8 mouse cellular contexts compared by ENCODE assay signal in the genomic region with DNA sequence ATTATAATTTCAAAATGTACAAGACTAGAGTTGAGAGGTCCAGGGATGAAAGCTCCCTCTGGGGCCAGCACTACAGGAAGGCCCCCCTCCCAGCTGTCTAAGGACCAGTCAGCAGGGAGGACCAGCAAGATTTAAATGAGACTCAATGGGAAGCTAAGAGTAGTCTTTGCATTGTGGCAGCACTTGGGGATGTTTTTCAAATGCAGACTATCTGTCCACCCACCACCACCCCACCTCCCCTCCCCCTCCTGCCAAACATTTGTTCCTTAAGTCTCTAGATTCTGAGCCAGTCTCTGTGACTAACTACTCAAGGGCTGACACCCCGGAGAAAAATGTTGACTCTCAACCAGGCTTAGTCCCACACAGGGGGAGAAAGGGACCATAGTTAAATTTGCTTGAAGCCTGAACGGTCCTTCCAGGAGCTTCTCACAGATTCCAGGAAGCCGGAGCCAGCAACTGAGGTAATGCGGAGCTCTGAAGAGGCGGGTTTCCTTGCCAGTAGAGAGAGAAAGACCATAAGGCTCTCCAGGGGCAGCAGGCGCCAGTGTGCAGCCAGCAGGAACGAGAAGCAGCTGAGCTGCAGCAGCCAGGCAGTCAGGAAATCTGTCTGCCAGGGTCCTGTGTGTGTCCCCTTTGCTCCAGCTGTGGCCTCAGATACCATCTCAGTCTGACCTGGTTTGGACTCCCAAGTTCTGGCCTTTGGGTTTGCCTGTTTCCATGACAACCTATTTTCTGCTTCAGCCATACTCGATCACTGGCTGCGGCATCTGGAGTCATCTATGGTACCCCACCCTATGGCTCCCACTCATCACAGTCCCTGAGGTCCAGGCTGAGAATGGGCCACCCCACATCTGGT.
DNase-seq lines count a peak whose midpoint lies in the region; ATAC-seq and TF ChIP-seq lines count a peak whose summit lies in the region.

No protein-coding gene starts in this region.

- no peaks in the 10 kb centered on the region for H3K9me3 ChIP-seq in lung, embryonic 14.5 days (ENCODE audit: low read depth, low read length)
- no peaks in the 10 kb centered on the region for H3K9me3 ChIP-seq in embryonic facial prominence, embryonic 12.5 days
- no peaks in the 10 kb centered on the region for H3K9me3 ChIP-seq in heart, embryonic 14.5 days (ENCODE audit: control insufficient read depth, low read length)

- peak; percentile 19 for DNase-seq in lung, embryonic 14.5 days
- DNase-seq in lung, postnatal 36 days = no peak
- peak; percentile 13 to 26 for DNase-seq in layer of hippocampus, postnatal 25 days (ENCODE audit: extremely low spot score in 1 of 2, low spot score in 1 of 2)
- peak; percentile 10 for DNase-seq in retina, embryonic 14.5 days (ENCODE audit: low spot score)
- DNase-seq in cerebellum, postnatal 36 days = no peak
- no peak for DNase-seq in T-cell, adult 2 months (ENCODE audit: low spot score)

- no peaks in the 10 kb centered on the region for H3K27me3 ChIP-seq in lung, embryonic 14.5 days (ENCODE audit: insufficient read depth, low read length)
- H3K27me3 ChIP-seq in embryonic facial prominence, embryonic 12.5 days = no peaks in the 10 kb centered on the region
- H3K27me3 ChIP-seq in heart, embryonic 14.5 days (ENCODE audit: control insufficient read depth, insufficient read depth, low read length) = no peaks in the 10 kb centered on the region

- no peak overlapping the region for H3K4me2 ChIP-seq in lung, embryonic 14.5 days
- H3K4me2 ChIP-seq in embryonic facial prominence, embryonic 12.5 days (replicated peaks) = 0 out of 2 replicates have a peak overlapping the region, but pooled peaks have one; percentile 7
- peak overlapping the region; percentile 13; the same call in 1 of the 2 replicates for H3K4me2 ChIP-seq in heart, embryonic 14.5 days (ENCODE audit: low read length)

- H3K4me3 ChIP-seq in lung, embryonic 14.5 days (ENCODE audit: low read depth, low read length) = no peak overlapping the region
- H3K4me3 ChIP-seq in embryonic facial prominence, embryonic 12.5 days = no peak overlapping the region
- no peak overlapping the region for H3K4me3 ChIP-seq in heart, embryonic 14.5 days (ENCODE audit: control insufficient read depth in 1 of 2, insufficient read depth in 1 of 2, low read depth in 1 of 2, low read length in 2 of 2)

- no peaks in the 10 kb centered on the region for H3K4me1 ChIP-seq in lung, embryonic 14.5 days (ENCODE audit: insufficient read depth)
- H3K4me1 ChIP-seq in embryonic facial prominence, embryonic 12.5 days = 0 out of 2 replicates have a peak, but pooled peaks cover 3% of the 10 kb centered on the region
- H3K4me1 ChIP-seq in heart, embryonic 14.5 days (ENCODE audit: control insufficient read depth in 2 of 2, insufficient read depth in 2 of 2, low read length in 2 of 2) = no peaks in the 10 kb centered on the region; a peak in 1 of 4 replicates

- WGBS in lung, embryonic 14.5 days = 42% methylated on average over 9 of the region's 9 CpGs
- WGBS in embryonic facial prominence, embryonic 12.5 days = 27% methylated on average over 9 of the region's 9 CpGs
- 34% methylated on average over 9 of the region's 9 CpGs for WGBS in heart, embryonic 14.5 days

- no peak overlapping the region for H3K9ac ChIP-seq in lung, embryonic 14.5 days
- H3K9ac ChIP-seq in embryonic facial prominence, embryonic 12.5 days = no peak overlapping the region
- no peak overlapping the region for H3K9ac ChIP-seq in heart, embryonic 14.5 days (ENCODE audit: low read length)

- H3K27ac ChIP-seq in lung, embryonic 14.5 days (ENCODE audit: low read depth) = no peak overlapping the region
- 0 out of 2 replicates have a peak overlapping the region, but pooled peaks have one; percentile 1 for H3K27ac ChIP-seq in embryonic facial prominence, embryonic 12.5 days
- no peak overlapping the region for H3K27ac ChIP-seq in heart, embryonic 14.5 days (replicated peaks in 1 of 2; ENCODE audit: control insufficient read depth in 1 of 2, insufficient read depth in 1 of 2, low read depth in 2 of 2, low read length in 2 of 2)

- H3K36me3 ChIP-seq in lung, embryonic 14.5 days (ENCODE audit: insufficient read depth) = no peaks in the 10 kb centered on the region
- no peaks in the 10 kb centered on the region for H3K36me3 ChIP-seq in embryonic facial prominence, embryonic 12.5 days
- H3K36me3 ChIP-seq in heart, embryonic 14.5 days (ENCODE audit: control insufficient read depth, insufficient read depth, low read length) = no peaks in the 10 kb centered on the region

- TF ChIP-seq CTCF in lung, embryonic 14.5 days (IDR thresholded peaks at IDR 0.05; ENCODE audit: low read depth) = no peak

- peak; percentile 42; the same call in 1 of the 2 replicates for ATAC-seq in lung, embryonic 14.5 days (ENCODE audit: insufficient read depth)
- no peak for ATAC-seq in embryonic facial prominence, embryonic 12.5 days (ENCODE audit: insufficient number of reproducible peaks, insufficient read depth, low FRiP score, low TSS enrichment)
- ATAC-seq in heart, embryonic 14.5 days (ENCODE audit: insufficient number of reproducible peaks, insufficient read depth, low FRiP score, low read depth) = no peak

Comparison
In these comparisons a context has a peak if more than half of its experiments do, and no peak if none do; other contexts are left out.
1. DNase-seq: peak in lung, embryonic 14.5 days (single experiment), layer of hippocampus, postnatal 25 days (2 of 2) and retina, embryonic 14.5 days (single experiment); none in lung, postnatal 36 days (single experiment), cerebellum, postnatal 36 days (0 of 2) and T-cell, adult 2 months (single experiment).